Comparison of ENCODE assay signal across 9 mouse cellular contexts in genomic region chr4:98444437-98445139, GRCm38 (mm10). TPM values are rescaled to one million over a fixed set of nuclear protein-coding genes. Genes with fewer than 3 reads are reported as not detected.
A peak's percentile ranks its signal among the peaks of the same experiment; 100 is the strongest.
DNase-seq lines count a peak whose midpoint lies in the region; ATAC-seq and TF ChIP-seq lines count a peak whose summit lies in the region.
"Had no signal": no experiment of that assay in that cellular context is flagged by ENCODE, and none has a peak within 500 bp of the region (broad histone marks: within the 10 kb centered on the region; RNA-seq: fewer than 3 reads in every experiment).

No protein-coding gene starts in this region.

- peak; percentile 75 for ATAC-seq in megakaryocyte-erythroid progenitor cell, adult 5-6 weeks (replicated peaks; ENCODE audit: low FRiP score, low TSS enrichment, poor library complexity, severe bottlenecking)

- TF ChIP-seq CTCF in layer of hippocampus, adult 2 months (conservative IDR thresholded peaks at IDR 0.05) = peak; percentile 80

- peak; percentile 56 for DNase-seq in gastrocnemius, postnatal 10 days
- DNase-seq in gastrocnemius, postnatal 25 days = no peak
- DNase-seq in R1 (ENCODE audit: low read depth, low spot score) = peak; percentile 23
- peak; percentile 73 for DNase-seq in embryo, embryonic 11 days
- peak; percentile 41 to 55 for DNase-seq in heart, postnatal 36 days
- DNase-seq in layer of hippocampus, adult 2 months (ENCODE audit: low spot score in 2 of 2) = peak; percentile 44 to 63
- DNase-seq in spleen, postnatal 36 days (ENCODE audit: low spot score in 2 of 2) = peak; percentile 29 to 37

- H3K27ac ChIP-seq in layer of hippocampus, adult 2 months = no peak overlapping the region
- H3K27ac ChIP-seq: liver, embryonic 15.5 days had no signal

- intact Hi-C loops in heart, postnatal 36 days (cut with DNase I) = loop anchor here (5.0 kb wide), 2 partner anchors 697 to 882 kb away; no protein-coding TSS in a partner anchor

- no peak overlapping the region for H3K4me3 ChIP-seq in layer of hippocampus, adult 2 months
- H3K4me3 ChIP-seq: liver, embryonic 15.5 days had no signal

RNA-seq across cellular contexts. Expression of gene Patj, which starts 49.0 kb away (rescaled TPM):
- 1 to 10 TPM; 4.7 to 5.9 TPM for total RNA-seq in gastrocnemius, postnatal 10 days (2021)
- 1 to 10 TPM; 1.6 to 2.6 TPM for total RNA-seq in gastrocnemius, postnatal 25 days (2021)
- 10 to 100 TPM; 17.6 to 18.0 TPM for total RNA-seq in heart, postnatal 36 days (2021)
- 1 to 10 TPM; 6.7 to 8.0 TPM for total RNA-seq in layer of hippocampus, adult 2 months (2021)
- total RNA-seq in megakaryocyte-erythroid progenitor cell, adult 5-6 weeks (2014; fragmentation: Nextera tagmentation) = 8.2 and 22.5 TPM in 2 replicates
- total RNA-seq in megakaryocyte-erythroid progenitor cell, adult 5-6 weeks (2017) = 3.3 and 3.4 TPM in 2 replicates
